Mouse (Mus musculus): Measurements from ENCODE around the gene Nt5c1b. TPM values are rescaled to one million over a fixed set of nuclear protein-coding genes. Genes with fewer than 3 reads are reported as not detected.

Nt5c1b gene
- polyA plus RNA-seq, 1 experiment from 2014 or later, result not detected

- no peak overlapping the region for H3K27ac ChIP-seq
- no peak for ATAC-seq (ENCODE audit: insufficient read depth, low FRiP score, low read depth)
- H3K4me2 ChIP-seq, result no peak overlapping the region
- H3K9ac ChIP-seq, result no peak overlapping the region
- H3K27me3 ChIP-seq (replicated peaks), result no peaks in the 10 kb centered on the region
- whole genome bisulfite sequencing, result 52% methylated on average over 9 of the region's 9 CpGs
- H3K36me3 ChIP-seq, result no peaks in the 10 kb centered on the region
- no peak overlapping the region for H3K4me3 ChIP-seq (replicated peaks)
- no peaks in the 10 kb centered on the region for H3K4me1 ChIP-seq
- no peaks in the 10 kb centered on the region for H3K9me3 ChIP-seq
Observed at GRCm38 (mm10) chr12:10425982-10426863, 56.5 kb downstream of the Nt5c1b start.

DNA sequence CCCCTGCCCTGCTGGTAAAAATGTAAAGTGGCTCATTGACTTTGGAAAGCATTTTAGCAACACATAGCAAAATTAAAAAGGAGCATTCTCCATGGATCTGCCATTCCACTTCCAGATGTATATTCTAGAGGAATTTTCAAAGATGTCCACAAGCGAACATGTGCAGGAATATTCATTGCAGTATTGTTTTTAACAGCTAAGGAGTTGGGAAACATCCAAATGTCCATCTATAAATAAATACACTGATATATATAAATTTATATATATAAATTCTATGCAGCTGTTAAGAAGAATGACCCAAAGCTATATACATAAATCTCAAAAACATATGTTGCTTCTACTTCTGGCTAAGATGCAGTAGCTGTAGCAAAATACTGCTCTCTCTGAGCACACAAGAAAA lies 61.2 kb downstream of the Nt5c1b start:
- H3K9ac ChIP-seq, result no peak overlapping the region
- H3K4me3 ChIP-seq (replicated peaks), result no peak overlapping the region
- no peak overlapping the region for H3K4me2 ChIP-seq
- ATAC-seq (ENCODE audit: insufficient read depth, low FRiP score, low read depth), result no peak
- H3K36me3 ChIP-seq, result no peaks in the 10 kb centered on the region
- no peaks in the 10 kb centered on the region for H3K4me1 ChIP-seq
- no peaks in the 10 kb centered on the region for H3K9me3 ChIP-seq
- no peak overlapping the region for H3K27ac ChIP-seq
- H3K27me3 ChIP-seq (replicated peaks), result no peaks in the 10 kb centered on the region
- 73% methylated on average over 1 of the region's 1 CpGs for whole genome bisulfite sequencing

- Histone ChIP-seq H3K4me2 (no peak overlapping the region), H3K4me1 (peaks cover 8% of the 10 kb centered on the region; the same call in 1 of the 2 replicates), H3K36me3 (no peaks in the 10 kb centered on the region), H3K4me3 (replicated peaks) (no peak overlapping the region), H3K9me3 (no peaks in the 10 kb centered on the region), H3K27ac (peak overlapping the region; percentile 72; the same call in 1 of the 2 replicates), H3K27me3 (replicated peaks) (no peaks in the 10 kb centered on the region), H3K9ac (no peak overlapping the region)
- peak; percentile 57; the same call in 1 of the 2 replicates for ATAC-seq (ENCODE audit: insufficient read depth, low FRiP score, low read depth)
- WGBS, result 22% methylated on average over 15 of the region's 15 CpGs
Observed at GRCm38 (mm10) chr12:10438054-10439001, 68.6 kb downstream of the Nt5c1b start.

Other genes with a start within 250 kb of the Nt5c1b start
- gene Rdh14, start 20.8 kb downstream of the Nt5c1b start, polyA plus RNA-seq (2015; fragmentation: Nextera tagmentation; extraction: Ambion mirVana), result 42.0 and 42.6 TPM in 2 replicates